Mouse (Mus musculus): Measurements from ENCODE around the gene Gpr179.

Gpr179 gene

GRCm38 (mm10) chr11:97338302-97338976 lies 13.4 kb downstream of the Gpr179 start:
- ChIA-PET POLR2A (interaction anchor here in 2 of 4 experiments (0.9 to 1.0 kb wide), 3 partner anchors 10 to 409 kb away, joined by 3 to 6 read pairs (median 4); no protein-coding TSS in a partner anchor), CTCF (interaction anchor here in 2 of 4 experiments (0.6 to 1.0 kb wide), 2 partner anchors 10 to 620 kb away, joined by 3 read pairs; no protein-coding TSS in a partner anchor)

- POLR2A ChIA-PET: interaction anchor here (0.8 to 4.0 kb wide), 5 partner anchors 9 to 25 kb away, joined by 3 to 15 read pairs (median 4); partner anchors contain the start of gene Socs7 (in 1 of the 4)
- CTCF ChIA-PET: interaction anchor here (0.5 to 1.7 kb wide), 5 partner anchors 9 to 28 kb away, joined by 3 to 8 read pairs (median 7); no protein-coding TSS in a partner anchor
Observed at GRCm38 (mm10) chr11:97337363-97337762, 14.5 kb downstream of the Gpr179 start.

- CTCF ChIA-PET: interaction anchor here (0.5 to 1.7 kb wide), 13 partner anchors 7 to 481 kb away, joined by 3 to 8 read pairs (median 5); no protein-coding TSS in a partner anchor
- POLR2A ChIA-PET: interaction anchor here (0.5 to 4.0 kb wide), 13 partner anchors 9 to 53 kb away, joined by 3 to 15 read pairs (median 4); partner anchors contain the start of genes Mrpl45 (in 2 of the 4) and Socs7 (in 1 of the 4)
Observed at GRCm38 (mm10) chr11:97336751-97337345, 15.0 kb downstream of the Gpr179 start.

GRCm38 (mm10) chr11:97336238-97336637 lies 15.6 kb downstream of the Gpr179 start:
- CTCF ChIA-PET: interaction anchor here (0.5 to 1.8 kb wide), 14 partner anchors 7 to 153 kb away, joined by 3 to 8 read pairs (median 4); no protein-coding TSS in a partner anchor
- POLR2A ChIA-PET: interaction anchor here (0.5 to 4.0 kb wide), 17 partner anchors 8 to 262 kb away, joined by 3 to 15 read pairs (median 3); partner anchors contain the start of genes Mrpl45 (in 2 of the 4) and Socs7 (in 1 of the 4)

GRCm38 (mm10) chr11:97334400-97334799 lies 17.5 kb downstream of the Gpr179 start:
- ChIA-PET POLR2A (interaction anchor here in 2 of 4 experiments (1.0 to 4.0 kb wide), 14 partner anchors 9 to 81 kb away, joined by 3 to 20 read pairs (median 5); partner anchors contain the start of genes Mrpl45 (in 2 of the 2) and Arhgap23 (in 1 of the 2)), CTCF (interaction anchor here in 2 of 4 experiments (0.5 to 5.4 kb wide), 7 partner anchors 10 to 32 kb away, joined by 3 to 35 read pairs (median 3); no protein-coding TSS in a partner anchor)

GRCm38 (mm10) chr11:97333896-97334295 lies 18.0 kb downstream of the Gpr179 start:
- POLR2A ChIA-PET: interaction anchor here in 2 of 4 experiments (1.0 to 4.0 kb wide), 13 partner anchors 8 to 295 kb away, joined by 3 to 20 read pairs (median 4); partner anchors contain the start of genes Arhgap23 (in 1 of the 2), Epop (in 1 of the 2) and Mrpl45 (in 1 of the 2)
- CTCF ChIA-PET: interaction anchor here in 2 of 4 experiments (0.6 to 5.4 kb wide), 7 partner anchors 10 to 86 kb away, joined by 3 to 35 read pairs (median 4); no protein-coding TSS in a partner anchor

GRCm38 (mm10) chr11:97333044-97333443 lies 18.8 kb downstream of the Gpr179 start:
- ChIA-PET CTCF (interaction anchor here in 3 of 4 experiments (0.5 to 5.4 kb wide), 8 partner anchors 10 to 581 kb away, joined by 3 to 35 read pairs (median 4); no protein-coding TSS in a partner anchor), POLR2A (interaction anchor here in 2 of 4 experiments (1.0 to 4.0 kb wide), 8 partner anchors 9 to 296 kb away, joined by 3 to 20 read pairs (median 4); partner anchors contain the start of genes Epop (in 1 of the 2) and Mrpl45 (in 1 of the 2))

- ChIA-PET CTCF (interaction anchor here in 3 of 4 experiments (0.6 to 5.4 kb wide), 10 partner anchors 8 to 293 kb away, joined by 3 to 35 read pairs (median 4); partner anchors contain the start of gene Gpr179 (in 1 of the 3)), POLR2A (interaction anchor here in 3 of 4 experiments (0.5 to 3.3 kb wide), 16 partner anchors 8 to 352 kb away, joined by 3 to 20 read pairs (median 3); partner anchors contain the start of gene Mrpl45 (in 2 of the 3))
Observed at GRCm38 (mm10) chr11:97331231-97332190, 20.4 kb downstream of the Gpr179 start.

GRCm38 (mm10) chr11:97330315-97330714 lies 21.6 kb downstream of the Gpr179 start:
- ChIA-PET CTCF (interaction anchor here (0.5 to 5.4 kb wide), 11 partner anchors 13 to 1831 kb away, joined by 3 to 35 read pairs (median 3); no protein-coding TSS in a partner anchor), POLR2A (interaction anchor here in 2 of 4 experiments (0.6 to 3.2 kb wide), 7 partner anchors 14 to 279 kb away, joined by 3 to 24 read pairs (median 3); partner anchors contain the start of gene Mrpl45 (in 1 of the 2))

GRCm38 (mm10) chr11:97328148-97328547 lies 23.7 kb downstream of the Gpr179 start:
- CTCF ChIA-PET: interaction anchor here (0.5 to 1.4 kb wide), 55 partner anchors 8 to 613 kb away, joined by 3 to 22 read pairs (median 4); partner anchors contain the start of genes Mrpl45 (in 1 of the 4), Psmb3 (in 1 of the 4) and Srcin1 (in 1 of the 4)
- POLR2A ChIA-PET: interaction anchor here in 3 of 4 experiments (0.5 to 3.2 kb wide), 20 partner anchors 8 to 487 kb away, joined by 3 to 24 read pairs (median 4); partner anchors contain the start of genes Mrpl45 (in 3 of the 3) and Arhgap23 (in 1 of the 3)

GRCm38 (mm10) chr11:97325224-97325623 lies 26.7 kb downstream of the Gpr179 start:
- POLR2A ChIA-PET: interaction anchor here in 2 of 4 experiments (1.0 to 1.5 kb wide), 2 partner anchors 9 kb away, joined by 3 to 4 read pairs; partner anchors contain the start of gene Mrpl45 (in 1 of the 2)
- CTCF ChIA-PET: interaction anchor here in 1 of 4 experiments (0.5 to 0.7 kb wide), 3 partner anchors 20 to 128 kb away, joined by 3 read pairs; no protein-coding TSS in a partner anchor

GRCm38 (mm10) chr11:97321894-97322600 lies 29.8 kb downstream of the Gpr179 start:
- CTCF ChIA-PET: interaction anchor here (0.6 to 2.0 kb wide), 18 partner anchors 8 to 1705 kb away, joined by 3 to 14 read pairs (median 5); no protein-coding TSS in a partner anchor

GRCm38 (mm10) chr11:97321197-97321596 lies 30.7 kb downstream of the Gpr179 start:
- ChIA-PET CTCF (interaction anchor here in 2 of 4 experiments (0.6 to 1.3 kb wide), 3 partner anchors 22 to 305 kb away, joined by 3 to 4 read pairs (median 4); no protein-coding TSS in a partner anchor), POLR2A (interaction anchor here (0.6 to 3.2 kb wide), 6 partner anchors 10 to 177 kb away, joined by 3 to 23 read pairs (median 6); no protein-coding TSS in a partner anchor)

More at GRCm38 (mm10) chr11:97321894-97322600, 29.8 kb downstream of the Gpr179 start:
- POLR2A ChIA-PET: interaction anchor here (0.6 to 3.5 kb wide), 23 partner anchors 8 to 247 kb away, joined by 3 to 23 read pairs (median 4); no protein-coding TSS in a partner anchor

GRCm38 (mm10) chr11:97315504-97316503 lies 36.1 kb downstream of the Gpr179 start, which contains the start of gene Mrpl45:
Gene Mrpl45, plus strand, starts transcription at chr11:97315716.
- POLR2A ChIA-PET: interaction anchor here (0.5 to 19.9 kb wide), 76 partner anchors 8 to 459 kb away, joined by 3 to 489 read pairs (median 4); partner anchors contain the start of genes Npepps (in 3 of the 4), Socs7 (in 2 of the 4), 1700001P01Rik (in 1 of the 4) and Arhgap23 (in 1 of the 4)
- CTCF ChIA-PET: interaction anchor here in 3 of 4 experiments (0.5 to 1.5 kb wide), 9 partner anchors 12 to 1313 kb away, joined by 3 to 7 read pairs (median 4); no protein-coding TSS in a partner anchor
